Mouse (Mus musculus) Patski (cell line): Measurements from ENCODE around the gene Nutm1. TPM values are rescaled to one million over a fixed set of nuclear protein-coding genes. Genes with fewer than 3 reads are reported as not detected.

Source experiments
- ATAC-seq: fragments of 100-300 bp; one replicate; pipeline ENCODE4 v1.8.0; 2021
- CTCF ChIA-PET: fragments of 350-600 bp; sonication (Branson Sonifier 250); formaldehyde crosslinking; loops from one replicate; lab custom pipeline; 2022; ENCODE audit warnings: inconsistent platforms; lab: Charles Lee
- POLR2A ChIA-PET: fragments of 350-600 bp; sonication (Branson Sonifier 250); formaldehyde crosslinking; loops from one replicate; lab custom pipeline; 2022; ENCODE audit warnings: antibody characterized with exemption, inconsistent platforms; lab: Charles Lee
- DNase-seq: peaks from one replicate; pipeline ENCODE4 v3.0.0-alpha.2; 2011; ENCODE audit warnings: low read depth, low spot score
- H3K27me3 ChIP-seq: fragments of 371-371 bp; one replicate; pipeline ENCODE4 v1.5.1; 2021
- CTCF ChIP-seq: fragments of 100-300 bp; IDR thresholded peaks from one replicate; pipeline ENCODE4 v1.5.1; 2021
- in situ Hi-C: fragments of 300-500 bp; cut with MboI; formaldehyde crosslinking; loops from 3 replicates; pipeline ENCODE4 v1.11.1; 2018; ENCODE audit warnings: low pct_unique_long_range_greater_than_20kb, mixed read lengths
- polyA plus RNA-seq: library from polyadenylated mRNA; unstranded; gene quantifications from one replicate; pipeline ENCODE4 v1.2.3, GENCODE M21; 2021

Gene Nutm1
- polyA plus RNA-seq, 1 experiment from 2014 or later = 0.10 TPM

DNA sequence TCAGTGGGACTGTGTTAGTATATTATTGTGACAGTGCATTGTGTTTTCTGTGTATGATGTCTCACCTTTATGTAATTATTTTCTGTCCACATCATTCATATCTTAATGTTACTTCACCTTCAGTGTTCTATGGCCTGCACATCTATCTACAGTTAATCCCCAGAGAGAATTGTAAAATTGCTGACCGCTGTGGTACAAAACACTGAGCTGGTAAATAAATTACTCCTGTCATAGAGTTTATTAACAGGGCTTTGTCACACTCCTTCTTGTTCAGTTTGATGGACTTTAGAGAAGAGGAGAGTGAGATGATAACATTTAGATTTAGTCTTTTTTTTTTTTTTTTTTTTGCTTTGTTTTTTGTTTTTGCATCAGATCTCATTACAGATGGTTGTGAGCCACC lies 23.8 kb upstream of the Nutm1 start:
- POLR2A ChIA-PET = no interaction called here
- ATAC-seq = no peak
- in situ Hi-C loops = no loop called here

DNA sequence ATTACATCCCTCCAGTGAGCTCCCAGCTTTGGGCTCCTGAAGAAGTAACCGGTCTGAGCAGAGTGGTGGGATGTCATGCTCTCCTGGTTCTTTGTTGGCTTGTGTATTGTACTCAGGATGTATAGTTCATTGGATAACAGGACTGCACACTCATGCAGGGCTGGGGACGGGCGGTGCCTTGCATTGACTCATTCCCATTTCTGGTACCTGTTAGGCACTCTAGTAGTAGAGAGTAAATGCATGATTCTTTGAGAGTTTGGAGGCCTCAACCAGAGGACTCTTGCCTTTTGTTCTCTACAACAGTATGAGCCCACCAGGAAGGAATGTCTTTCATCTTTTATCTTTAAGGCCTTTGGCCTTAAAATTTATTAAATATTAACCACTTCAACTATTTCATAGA lies 17.8 kb upstream of the Nutm1 start:
- DNase-seq = no peak
- no peak for TF ChIP-seq CTCF
- ATAC-seq = no peak
- POLR2A ChIA-PET = no interaction called here
- no peaks in the 10 kb centered on the region for H3K27me3 ChIP-seq
- CTCF ChIA-PET = no interaction called here
- in situ Hi-C loops = no loop called here

More for the DNA sequence above, 23.8 kb upstream of the Nutm1 start:
- DNase-seq = no peak
- H3K27me3 ChIP-seq = no peaks in the 10 kb centered on the region
- no peak for TF ChIP-seq CTCF
- CTCF ChIA-PET = interaction anchor here (0.9 to 2.8 kb wide), 2 partner anchors 25 to 76 kb away, joined by 3 to 8 read pairs; no protein-coding TSS in a partner anchor

DNA sequence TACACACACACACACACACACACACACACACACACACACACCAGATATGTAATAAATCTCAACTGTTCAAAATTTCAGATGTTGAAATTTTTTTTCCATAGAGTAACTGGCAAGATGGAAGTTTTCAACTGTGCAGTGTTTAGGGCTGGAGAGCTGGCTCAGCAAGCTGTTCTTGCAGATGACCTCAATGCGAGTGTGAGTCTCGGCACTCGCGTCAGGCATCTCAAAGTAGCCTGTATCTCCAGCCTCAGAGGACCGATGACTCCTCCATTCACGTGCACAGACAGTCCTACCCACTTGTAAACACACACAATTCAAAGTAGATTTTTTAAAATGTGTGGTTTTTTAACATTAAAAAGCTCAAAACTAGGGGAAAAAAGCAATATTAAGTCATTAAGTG lies 14.4 kb upstream of the Nutm1 start:
- in situ Hi-C loops = no loop called here
- POLR2A ChIA-PET = no interaction called here
- ATAC-seq (no peak), DNase-seq (no peak)
- CTCF ChIA-PET = no interaction called here
- TF ChIP-seq CTCF = no peak
- no peaks in the 10 kb centered on the region for H3K27me3 ChIP-seq

DNA sequence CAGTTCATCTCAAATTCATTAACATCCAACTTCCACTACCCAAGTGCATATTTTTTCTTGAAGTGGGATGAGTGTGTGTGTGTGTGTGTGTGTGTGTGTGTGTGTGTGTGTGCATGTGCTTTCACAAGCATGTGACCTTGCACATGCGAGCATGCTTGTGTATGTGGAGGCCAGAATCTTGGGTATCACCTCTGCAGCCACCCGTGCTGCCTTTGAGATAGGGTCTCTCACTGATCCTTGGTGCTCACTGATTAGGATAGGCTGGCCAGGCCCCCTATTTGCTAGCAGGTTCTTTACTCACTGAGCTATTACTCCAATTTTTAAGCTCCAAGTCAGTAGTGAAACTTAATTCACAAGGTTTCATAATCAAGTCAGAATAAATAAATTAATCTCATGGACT lies 13.8 kb upstream of the Nutm1 start:
- CTCF ChIA-PET = no interaction called here
- in situ Hi-C loops = no loop called here
- POLR2A ChIA-PET = no interaction called here
- no peak for DNase-seq
- no peak for TF ChIP-seq CTCF
- no peak for ATAC-seq
- no peaks in the 10 kb centered on the region for H3K27me3 ChIP-seq

DNA sequence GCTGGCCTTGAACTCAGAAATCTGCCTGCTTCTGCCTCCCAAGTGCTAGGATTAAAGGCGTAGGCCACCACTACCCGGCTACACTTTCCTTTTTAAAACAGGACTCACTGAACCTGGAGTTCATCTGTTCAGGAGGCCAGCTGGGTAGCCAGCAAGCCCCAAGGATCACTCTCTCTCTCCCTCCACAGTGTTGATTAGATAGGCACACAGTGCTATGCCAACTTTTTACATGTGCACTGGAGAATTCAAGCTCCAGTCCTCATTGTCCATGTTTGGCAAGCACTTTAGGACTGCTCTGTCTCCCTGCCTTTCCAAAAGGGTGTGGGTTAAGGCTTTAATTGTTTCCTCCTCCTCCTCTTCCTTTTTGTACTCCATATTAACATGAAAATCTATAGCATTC lies 10.9 kb upstream of the Nutm1 start:
- no peak for ATAC-seq
- H3K27me3 ChIP-seq = no peaks in the 10 kb centered on the region
- in situ Hi-C loops = no loop called here
- ChIA-PET CTCF (no interaction called here), POLR2A (no interaction called here)
- DNase-seq = no peak
- TF ChIP-seq CTCF = no peak

DNA sequence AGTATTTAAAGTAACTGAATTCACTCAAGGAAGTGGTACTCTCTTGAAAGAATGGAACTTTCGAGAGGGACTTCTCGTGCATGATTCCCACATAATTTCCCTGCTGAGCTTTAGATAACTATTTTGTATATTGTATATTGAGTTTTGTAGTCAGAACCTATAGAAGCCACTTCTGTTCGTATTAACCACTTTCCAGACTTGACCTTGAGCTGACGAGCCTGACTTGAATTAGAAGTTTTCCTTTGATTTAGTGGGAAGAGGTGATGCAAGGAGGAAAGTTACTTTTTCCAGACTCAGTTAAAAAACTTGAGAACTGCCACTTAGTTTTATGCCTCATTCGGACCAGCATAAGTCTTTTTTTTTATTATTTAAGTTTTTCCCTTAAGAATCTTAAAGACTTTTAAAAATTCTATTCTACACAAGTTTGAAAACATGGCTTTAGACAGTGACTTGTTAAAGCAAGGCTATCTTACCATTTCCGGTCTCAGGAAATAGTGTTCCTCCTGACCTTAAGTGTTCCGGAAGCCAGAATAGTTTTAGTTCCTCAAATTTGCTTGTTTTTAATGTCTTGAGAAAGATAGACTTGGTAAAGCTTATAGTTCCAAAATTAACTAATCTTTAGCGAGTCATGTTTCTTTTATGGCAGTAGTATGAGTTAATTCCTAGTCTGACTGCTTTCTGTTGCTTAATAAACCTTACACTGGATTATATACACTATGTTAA lies 8.6 kb upstream of the Nutm1 start:
- no peaks in the 10 kb centered on the region for H3K27me3 ChIP-seq
- POLR2A ChIA-PET = interaction anchor here (2.2 kb wide), 1 partner anchor 17 kb away, joined by 6 read pairs; no protein-coding TSS in a partner anchor
- no peak for TF ChIP-seq CTCF
- DNase-seq (no peak), ATAC-seq (no peak)
- in situ Hi-C loops = loop anchor here (5.0 to 10.0 kb wide), 2 partner anchors 97 to 215 kb away; partner anchors contain the start of genes Chrm5 and Emc4
- CTCF ChIA-PET = interaction anchor here (1.4 to 1.9 kb wide), 2 partner anchors 29 to 71 kb away, joined by 3 read pairs; no protein-coding TSS in a partner anchor

DNA sequence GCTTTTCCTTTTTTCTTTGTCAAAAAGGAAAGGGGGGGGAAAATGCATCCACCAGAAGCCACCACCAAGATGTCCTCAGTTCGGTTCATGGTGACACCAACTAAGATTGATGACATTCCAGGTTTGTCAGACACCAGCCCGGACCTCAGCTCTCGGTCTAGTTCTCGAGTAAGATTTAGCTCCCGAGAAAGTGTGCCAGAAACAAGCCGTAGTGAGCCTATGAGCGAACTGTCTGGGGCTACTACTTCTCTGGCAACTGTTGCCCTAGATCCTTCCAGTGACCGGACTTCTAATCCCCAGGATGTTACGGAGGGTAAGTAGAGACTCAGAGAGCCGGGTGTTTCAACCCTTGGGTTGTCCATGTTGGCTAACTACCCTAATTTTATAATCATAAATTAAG lies 7.7 kb upstream of the Nutm1 start:
- in situ Hi-C loops = loop anchor here (5.0 to 10.0 kb wide), 2 partner anchors 98 to 216 kb away; partner anchors contain the start of genes Chrm5 and Emc4
- ChIA-PET CTCF (interaction anchor here (0.9 to 1.9 kb wide), 7 partner anchors 9 to 112 kb away, joined by 3 to 4 read pairs (median 3); partner anchors contain the start of gene Katnbl1), POLR2A (interaction anchor here (0.6 to 2.2 kb wide), 2 partner anchors 18 to 101 kb away, joined by 3 to 6 read pairs; partner anchors contain the start of gene Emc4)
- TF ChIP-seq CTCF = no peak
- DNase-seq = no peak
- ATAC-seq = no peak
- H3K27me3 ChIP-seq = no peaks in the 10 kb centered on the region

DNA sequence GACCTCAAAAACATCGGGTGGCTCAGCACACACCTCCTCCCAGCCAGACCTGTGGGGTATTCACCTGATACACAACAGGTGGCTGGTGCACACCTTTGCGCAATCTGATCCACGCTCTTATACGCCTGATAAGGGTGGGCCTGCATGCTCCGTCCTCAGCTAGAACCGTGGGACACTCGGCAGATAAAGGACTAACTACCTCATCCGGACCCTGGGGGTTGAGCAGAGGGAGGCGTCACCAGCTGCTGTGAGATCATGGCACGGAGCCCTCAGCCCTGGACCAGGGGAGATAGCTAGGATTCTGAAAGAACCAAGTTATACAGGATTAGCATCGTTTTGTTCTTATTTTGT lies 7.1 kb upstream of the Nutm1 start, which contains the start of gene Gm21985:
Gm21985 (plus strand) TSS at position 73 of the 351 bp plus-strand sequence.
- POLR2A ChIA-PET = interaction anchor here (0.6 to 2.2 kb wide), 4 partner anchors 18 to 114 kb away, joined by 3 to 6 read pairs (median 4); partner anchors contain the start of gene Emc4
- CTCF ChIA-PET = interaction anchor here (0.9 to 1.5 kb wide), 6 partner anchors 9 to 113 kb away, joined by 3 to 4 read pairs (median 3); partner anchors contain the start of gene Katnbl1
- peak; percentile 57 for ATAC-seq
- no peaks in the 10 kb centered on the region for H3K27me3 ChIP-seq
- in situ Hi-C loops = loop anchor here (5.0 to 10.0 kb wide), 2 partner anchors 99 to 216 kb away; partner anchors contain the start of genes Chrm5 and Emc4
- TF ChIP-seq CTCF = no peak
- no peak for DNase-seq

DNA sequence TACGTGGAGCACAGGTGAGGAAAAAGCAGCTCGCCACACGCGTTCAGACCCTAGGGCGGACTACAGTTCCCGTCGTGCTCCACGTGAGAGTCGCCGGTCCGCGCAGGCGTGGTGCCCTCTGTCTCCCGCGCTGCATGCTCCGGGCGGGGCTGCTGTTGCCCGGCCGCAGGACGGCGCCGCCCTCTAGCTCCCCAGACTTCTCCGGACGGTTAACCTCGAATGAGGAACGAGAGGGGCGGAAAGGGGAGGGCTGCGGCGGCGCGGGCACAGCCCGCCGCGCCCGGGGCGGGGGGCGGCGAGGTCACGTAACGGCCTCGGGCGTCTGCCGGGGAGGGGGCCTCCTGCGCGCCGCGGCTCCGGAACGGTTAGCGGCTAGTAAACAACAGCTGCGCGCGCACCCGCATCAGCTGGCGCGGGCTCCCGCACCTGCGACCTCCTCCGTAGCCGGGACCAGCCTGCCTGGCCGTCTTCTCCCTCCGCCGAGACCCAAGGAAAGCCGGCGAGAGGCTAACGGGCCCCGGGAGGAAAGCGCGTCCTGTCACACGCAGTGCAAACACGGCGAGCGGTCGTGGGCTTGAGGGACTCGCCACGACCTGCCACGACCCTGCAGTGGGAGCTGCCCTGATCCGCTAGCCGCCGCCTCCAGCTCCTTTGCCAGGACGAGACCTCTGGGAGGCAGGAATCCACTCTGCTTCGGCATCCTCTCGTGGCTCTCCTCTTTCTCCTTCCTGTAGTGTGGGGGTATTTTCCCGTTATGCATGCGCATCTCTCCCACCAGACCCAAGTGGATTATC lies 6.6 kb upstream of the Nutm1 start, which contains the start of gene Slc12a6:
Slc12a6 (plus strand) TSS at position 378 of the 794 bp plus-strand sequence.
- POLR2A ChIA-PET = interaction anchor here (0.6 to 2.2 kb wide), 4 partner anchors 19 to 114 kb away, joined by 3 to 6 read pairs (median 4); no protein-coding TSS in a partner anchor
- peak; percentile 86 for ATAC-seq
- no peak for DNase-seq
- in situ Hi-C loops = loop anchor here (5.0 to 10.0 kb wide), 2 partner anchors 99 to 217 kb away; partner anchors contain the start of genes Chrm5 and Emc4
- no peaks in the 10 kb centered on the region for H3K27me3 ChIP-seq
- CTCF ChIA-PET = interaction anchor here (0.8 to 1.5 kb wide), 7 partner anchors 10 to 114 kb away, joined by 3 to 4 read pairs (median 3); partner anchors contain the start of gene Katnbl1
- TF ChIP-seq CTCF = no peak

DNA sequence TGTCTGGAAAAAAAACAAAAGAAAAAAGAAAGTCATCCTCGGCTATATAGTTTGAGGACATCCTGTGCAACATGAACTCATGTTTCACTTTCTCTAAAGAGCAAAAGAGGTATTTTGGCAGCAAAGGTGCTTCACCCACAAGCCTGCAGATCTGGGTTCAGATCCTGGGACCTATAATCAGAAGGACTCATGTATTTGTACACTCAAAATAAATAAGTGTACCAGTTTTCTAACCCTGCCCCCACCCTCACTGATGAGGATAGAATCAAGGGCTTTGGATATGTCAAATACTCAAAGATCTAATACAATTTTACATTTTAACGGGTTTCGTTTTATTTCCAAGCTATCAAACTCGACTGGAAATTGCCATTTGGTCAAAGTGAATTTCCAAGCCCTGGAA lies 5.3 kb upstream of the Nutm1 start:
- ATAC-seq = no peak
- no peak for TF ChIP-seq CTCF
- CTCF ChIA-PET = interaction anchor here (1.9 kb wide), 1 partner anchor 115 kb away, joined by 4 read pairs; the partner anchor contains the start of gene Katnbl1
- DNase-seq = no peak
- no peaks in the 10 kb centered on the region for H3K27me3 ChIP-seq
- in situ Hi-C loops = loop anchor here (5.0 to 10.0 kb wide), 2 partner anchors 62 to 100 kb away; partner anchors contain the start of gene Emc4
- POLR2A ChIA-PET = interaction anchor here (0.7 to 1.0 kb wide), 2 partner anchors 9 to 103 kb away, joined by 3 read pairs; partner anchors contain the start of gene Emc4
